Mouse (Mus musculus) layer of hippocampus, adult 2 months (tissue): ENCODE measurements at regions not wholly inside any gene's neighbourhood (a gene's known extent, or its start where the extent isn't known, plus 50 kb on each side); places are given as distances from the start of the nearest gene placed in this dataset.
A peak's percentile ranks its signal among the peaks of the same experiment; 100 is the strongest.
"Not testable (repeated sequence)": the region's sequence is repeated elsewhere in the genome, so short reads cannot be mapped to it uniquely, and the experiment has no call there.

Source experiments
- DNase-seq, 2 experiments: peaks; one replicate each; pipeline ENCODE4 v3.0.0; 2022; ENCODE audit warnings: low spot score in 2 of 2
- H3K27ac ChIP-seq: fragments of 200-600 bp; 2 replicates; pipeline ENCODE4 v1.8.1; 2022
- H3K4me3 ChIP-seq: fragments of 200-600 bp; 2 replicates; pipeline ENCODE4 v1.8.1; 2022; ENCODE audit warnings: mild to moderate bottlenecking
- CTCF ChIP-seq: fragments of 200-600 bp; conservative IDR thresholded peaks from 2 replicates; pipeline ENCODE4 v1.8.1; 2022; ENCODE audit warnings: antibody characterized with exemption, mild to moderate bottlenecking, moderate library complexity

GRCm38 (mm10) chr10:14333344-14333743 is 212.1 kb downstream of the Adgrg6 start:
- no peak for DNase-seq
- no peak for TF ChIP-seq CTCF
- Histone ChIP-seq H3K27ac (0 out of 2 replicates have a peak overlapping the region, but pooled peaks have one; percentile 65), H3K4me3 (no peak overlapping the region)

GRCm38 (mm10) chr10:14332688-14333117 is 212.8 kb downstream of the Adgrg6 start:
- DNase-seq = peak in 1 of 2 experiments; percentile 27
- H3K27ac ChIP-seq = peak overlapping the region; percentile 65
- peak; percentile 46 for TF ChIP-seq CTCF
- H3K4me3 ChIP-seq = no peak overlapping the region

- no peak overlapping the region for H3K27ac ChIP-seq
- DNase-seq = no peak
- no peak overlapping the region for H3K4me3 ChIP-seq
- no peak for TF ChIP-seq CTCF
Measured at GRCm38 (mm10) chr10:14328846-14329245, 216.6 kb downstream of the Adgrg6 start.

- DNase-seq = no peak
- no peak for TF ChIP-seq CTCF
Measured at GRCm38 (mm10) chr10:14326229-14326628, 219.2 kb downstream of the Adgrg6 start.

GRCm38 (mm10) chr10:14321503-14321902 is 224.0 kb downstream of the Adgrg6 start:
- peak; percentile 94 for TF ChIP-seq CTCF
- H3K4me3 ChIP-seq = no peak overlapping the region
- 0 out of 2 replicates have a peak overlapping the region, but pooled peaks have one; percentile 33 for H3K27ac ChIP-seq
- peak; percentile 70 to 91 for DNase-seq

More at GRCm38 (mm10) chr10:14326229-14326628, 219.2 kb downstream of the Adgrg6 start:
- no peak overlapping the region for H3K4me3 ChIP-seq
- no peak overlapping the region for H3K27ac ChIP-seq

- peak overlapping the region; percentile 68 for H3K27ac ChIP-seq
- no peak overlapping the region for H3K4me3 ChIP-seq
- DNase-seq = peak in 1 of 2 experiments; percentile 48
- TF ChIP-seq CTCF = no peak
Measured at GRCm38 (mm10) chr10:14315232-14315631, 230.2 kb downstream of the Adgrg6 start.

GRCm38 (mm10) chr10:14314607-14315006 is 230.9 kb downstream of the Adgrg6 start:
- peak in 1 of 2 experiments; percentile 13 for DNase-seq
- H3K27ac ChIP-seq = peak overlapping the region; percentile 68
- TF ChIP-seq CTCF = no peak

GRCm38 (mm10) chr10:14314004-14314581 is 231.4 kb downstream of the Adgrg6 start:
- TF ChIP-seq CTCF = no peak
- DNase-seq = no peak
- H3K4me3 ChIP-seq = no peak overlapping the region
- H3K27ac ChIP-seq = peak overlapping the region; percentile 68

More at GRCm38 (mm10) chr10:14314607-14315006, 230.9 kb downstream of the Adgrg6 start:
- no peak overlapping the region for H3K4me3 ChIP-seq

GRCm38 (mm10) chr10:14312959-14313358 is 232.5 kb downstream of the Adgrg6 start:
- H3K4me3 ChIP-seq = no peak overlapping the region
- H3K27ac ChIP-seq = no peak overlapping the region
- DNase-seq = no peak
- TF ChIP-seq CTCF = no peak

- H3K27ac ChIP-seq = no peak overlapping the region
- H3K4me3 ChIP-seq = no peak overlapping the region
- TF ChIP-seq CTCF = no peak
- DNase-seq = no peak
Measured at GRCm38 (mm10) chr10:14311962-14312361, 233.5 kb downstream of the Adgrg6 start.

GRCm38 (mm10) chr10:14306811-14307210 is 238.6 kb downstream of the Adgrg6 start:
- TF ChIP-seq CTCF = no peak

GRCm38 (mm10) chr10:14303476-14303875 is 242.0 kb downstream of the Adgrg6 start:
- Histone ChIP-seq H3K27ac (no peak overlapping the region), H3K4me3 (no peak overlapping the region)
- DNase-seq = no peak
- TF ChIP-seq CTCF = no peak

More at GRCm38 (mm10) chr10:14306811-14307210, 238.6 kb downstream of the Adgrg6 start:
- Histone ChIP-seq H3K4me3 (no peak overlapping the region), H3K27ac (no peak overlapping the region)
- DNase-seq = no peak

- peak overlapping the region; percentile 68 for H3K27ac ChIP-seq
- TF ChIP-seq CTCF = no peak
- DNase-seq = peak in 1 of 2 experiments; percentile 30
- no peak overlapping the region for H3K4me3 ChIP-seq
Measured at GRCm38 (mm10) chr10:14296147-14296546, 249.3 kb downstream of the Adgrg6 start.

- not testable (repeated sequence) for H3K27ac ChIP-seq, H3K4me3 ChIP-seq, DNase-seq
Measured at GRCm38 (mm10) chr10:14292701-14293100, 252.8 kb downstream of the Adgrg6 start.
